Mouse (Mus musculus) liver, postnatal 0 days (tissue): Measurements from ENCODE around the gene Pip4k2b.

Source experiments
- CTCF ChIP-seq: sonication (generic); IDR thresholded peaks from 2 replicates; pipeline ENCODE4 v1.5.1; 2016; ENCODE audit warnings: antibody characterized with exemption, low read depth
- EP300 ChIP-seq: IDR thresholded peaks from 2 replicates; pipeline ENCODE4 v1.6.1; 2016; ENCODE audit warnings: antibody characterized with exemption, low read depth, mild to moderate bottlenecking

GRCm38 (mm10) chr11:97666221-97666620 lies 78.3 kb downstream of the Pip4k2b start:
- TF ChIP-seq CTCF (peak; percentile 52), EP300 (no peak)
